Mouse (Mus musculus): ENCODE data around the gene Tada2b. TPM values are rescaled to one million over a fixed set of nuclear protein-coding genes. Genes with fewer than 3 reads are reported as not detected.

Gene Tada2b
- polyA plus RNA-seq, 1 experiment from 2014 or later: 1.9 TPM

- ATAC-seq: no peak
- WGBS: 95% methylated on average over 2 of the region's 2 CpGs
- H3K36me3 ChIP-seq: peaks cover 32% of the 10 kb centered on the region
Measured at GRCm38 (mm10) chr5:36510956-36511355, 26.9 kb upstream of the Tada2b start.

DNA sequence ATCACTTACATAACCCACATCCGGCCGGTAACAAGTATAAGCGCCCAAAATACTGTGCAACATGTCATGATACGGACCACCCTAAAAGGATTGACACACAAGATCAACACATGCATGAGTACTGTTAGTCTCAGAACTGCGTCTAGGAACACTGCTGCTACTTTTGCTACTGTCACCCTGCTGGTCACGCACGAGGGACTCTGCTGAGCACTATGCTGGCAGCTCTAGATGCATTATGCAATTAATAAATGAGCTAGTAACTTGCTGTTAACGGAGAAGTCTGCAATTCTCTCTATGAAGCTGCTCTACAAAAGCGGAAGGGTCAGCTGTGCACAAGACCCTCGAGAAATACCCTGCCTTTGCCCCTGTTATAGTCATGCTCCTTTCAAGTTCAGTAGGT is 24.3 kb upstream of the Tada2b start:
- no peak overlapping the region for H3K27ac ChIP-seq
- H3K36me3 ChIP-seq: peaks cover 46% of the 10 kb centered on the region
- 92% methylated on average over 10 of the region's 10 CpGs for WGBS
- H3K4me3 ChIP-seq (replicated peaks): no peak overlapping the region
- H3K4me1 ChIP-seq (replicated peaks): no peaks in the 10 kb centered on the region
- H3K27me3 ChIP-seq (replicated peaks): no peaks in the 10 kb centered on the region
- no peak overlapping the region for H3K9ac ChIP-seq
- H3K4me2 ChIP-seq (replicated peaks): no peak overlapping the region
- ATAC-seq: no peak
- H3K9me3 ChIP-seq: no peaks in the 10 kb centered on the region

More at GRCm38 (mm10) chr5:36510956-36511355, 26.9 kb upstream of the Tada2b start:
- Histone ChIP-seq H3K27me3 (replicated peaks) (no peaks in the 10 kb centered on the region), H3K4me3 (replicated peaks) (no peak overlapping the region), H3K9me3 (no peaks in the 10 kb centered on the region), H3K9ac (no peak overlapping the region), H3K27ac (no peak overlapping the region), H3K4me1 (replicated peaks) (no peaks in the 10 kb centered on the region), H3K4me2 (replicated peaks) (no peak overlapping the region)

- no peaks in the 10 kb centered on the region for H3K4me1 ChIP-seq (replicated peaks)
- no peak overlapping the region for H3K4me2 ChIP-seq (replicated peaks)
- no peak overlapping the region for H3K4me3 ChIP-seq (replicated peaks)
- H3K27ac ChIP-seq: no peak overlapping the region
- H3K9me3 ChIP-seq: no peaks in the 10 kb centered on the region
- no peak overlapping the region for H3K9ac ChIP-seq
- H3K36me3 ChIP-seq: peaks cover 45% of the 10 kb centered on the region
- WGBS: 68% methylated on average over 5 of the region's 5 CpGs
- no peaks in the 10 kb centered on the region for H3K27me3 ChIP-seq (replicated peaks)
- ATAC-seq: peak; percentile 66
Measured at GRCm38 (mm10) chr5:36505643-36506042, 21.6 kb upstream of the Tada2b start.

DNA sequence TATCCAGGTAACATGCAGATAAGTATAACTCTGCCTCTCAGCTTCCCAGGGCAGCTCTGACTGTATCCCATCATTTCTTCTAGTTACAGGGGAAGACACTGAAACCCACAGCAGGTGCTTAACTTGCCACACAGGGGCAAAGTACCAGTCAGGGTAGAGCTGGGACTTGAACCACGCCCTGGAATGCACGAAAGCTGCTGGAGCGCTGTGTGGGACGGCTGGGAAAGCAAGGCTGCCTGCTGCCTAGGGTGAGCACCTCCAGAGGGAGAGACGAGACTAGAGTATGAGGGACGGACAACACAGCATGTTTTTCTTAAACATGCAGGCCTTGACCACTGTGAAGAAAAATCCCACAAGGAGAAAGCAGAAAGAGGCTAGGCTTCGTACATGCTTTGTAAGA is 21.1 kb upstream of the Tada2b start:
- H3K36me3 ChIP-seq: peaks cover 41% of the 10 kb centered on the region
- H3K27ac ChIP-seq: no peak overlapping the region
- no peak overlapping the region for H3K4me3 ChIP-seq (replicated peaks)
- no peaks in the 10 kb centered on the region for H3K27me3 ChIP-seq (replicated peaks)
- H3K4me1 ChIP-seq (replicated peaks): no peaks in the 10 kb centered on the region
- no peaks in the 10 kb centered on the region for H3K9me3 ChIP-seq
- no peak overlapping the region for H3K4me2 ChIP-seq (replicated peaks)
- no peak overlapping the region for H3K9ac ChIP-seq
- ATAC-seq: peak; percentile 87
- WGBS: 75% methylated on average over 7 of the region's 7 CpGs

DNA sequence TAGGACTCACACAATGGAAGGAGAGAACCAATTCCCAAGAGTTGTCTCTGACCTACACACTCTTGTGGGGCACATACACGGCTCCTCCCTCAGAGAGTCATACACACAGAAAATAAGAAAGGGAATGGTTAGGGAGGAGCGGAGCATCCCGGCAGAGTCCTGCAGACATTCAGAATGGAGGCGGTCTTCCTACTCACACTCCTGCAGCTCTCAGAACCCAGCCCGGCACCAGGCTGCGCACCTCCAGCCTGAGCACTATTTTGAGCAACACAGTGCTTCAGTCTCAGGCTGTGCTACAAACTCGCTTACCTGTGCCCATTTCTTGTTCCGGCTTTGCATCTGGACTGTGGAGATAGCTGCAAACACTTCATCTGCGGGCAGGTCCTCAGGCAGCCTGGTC is 10.6 kb upstream of the Tada2b start:
- ATAC-seq: no peak
- Histone ChIP-seq H3K4me1 (replicated peaks) (no peaks in the 10 kb centered on the region), H3K27ac (no peak overlapping the region), H3K27me3 (replicated peaks) (no peaks in the 10 kb centered on the region), H3K4me2 (replicated peaks) (no peak overlapping the region), H3K4me3 (replicated peaks) (no peak overlapping the region), H3K9me3 (no peaks in the 10 kb centered on the region), H3K9ac (no peak overlapping the region), H3K36me3 (peaks cover 36% of the 10 kb centered on the region)
- WGBS: 94% methylated on average over 9 of the region's 9 CpGs

- Histone ChIP-seq H3K4me3 (replicated peaks) (no peak overlapping the region), H3K27me3 (replicated peaks) (no peaks in the 10 kb centered on the region), H3K9ac (no peak overlapping the region), H3K9me3 (no peaks in the 10 kb centered on the region), H3K27ac (no peak overlapping the region), H3K4me1 (replicated peaks) (no peaks in the 10 kb centered on the region), H3K36me3 (peaks cover 36% of the 10 kb centered on the region), H3K4me2 (replicated peaks) (no peak overlapping the region)
- WGBS: 90% methylated on average over 6 of the region's 6 CpGs
- no peak for ATAC-seq
Measured at GRCm38 (mm10) chr5:36493919-36494318, 9.8 kb upstream of the Tada2b start.

GRCm38 (mm10) chr5:36489225-36489624 is 5.1 kb upstream of the Tada2b start:
- Histone ChIP-seq H3K36me3 (peaks cover 15% of the 10 kb centered on the region; the same call in 1 of the 2 replicates), H3K9me3 (no peaks in the 10 kb centered on the region), H3K9ac (no peak overlapping the region), H3K4me1 (replicated peaks) (peaks cover 6% of the 10 kb centered on the region), H3K27ac (no peak overlapping the region), H3K4me3 (replicated peaks) (no peak overlapping the region), H3K4me2 (replicated peaks) (no peak overlapping the region), H3K27me3 (replicated peaks) (peaks cover 10% of the 10 kb centered on the region; the same call in 1 of the 2 replicates)
- no peak for ATAC-seq
- WGBS: 61% methylated on average over 2 of the region's 2 CpGs

- H3K4me2 ChIP-seq (replicated peaks): peak overlapping the region; percentile 97
- peaks cover 10% of the 10 kb centered on the region; the same call in 1 of the 2 replicates for H3K27me3 ChIP-seq (replicated peaks)
- ATAC-seq: no peak
- no peaks in the 10 kb centered on the region for H3K9me3 ChIP-seq
- 38% methylated on average over 19 of the region's 19 CpGs for WGBS
- H3K4me3 ChIP-seq (replicated peaks): peak overlapping the region; percentile 55
- no peak overlapping the region for H3K27ac ChIP-seq
- H3K4me1 ChIP-seq (replicated peaks): peaks cover 20% of the 10 kb centered on the region
- H3K9ac ChIP-seq: 0 out of 2 replicates have a peak overlapping the region, but pooled peaks have one; percentile 30
- H3K36me3 ChIP-seq: no peaks in the 10 kb centered on the region
Measured at GRCm38 (mm10) chr5:36485306-36485705, 1.2 kb upstream of the Tada2b start.

DNA sequence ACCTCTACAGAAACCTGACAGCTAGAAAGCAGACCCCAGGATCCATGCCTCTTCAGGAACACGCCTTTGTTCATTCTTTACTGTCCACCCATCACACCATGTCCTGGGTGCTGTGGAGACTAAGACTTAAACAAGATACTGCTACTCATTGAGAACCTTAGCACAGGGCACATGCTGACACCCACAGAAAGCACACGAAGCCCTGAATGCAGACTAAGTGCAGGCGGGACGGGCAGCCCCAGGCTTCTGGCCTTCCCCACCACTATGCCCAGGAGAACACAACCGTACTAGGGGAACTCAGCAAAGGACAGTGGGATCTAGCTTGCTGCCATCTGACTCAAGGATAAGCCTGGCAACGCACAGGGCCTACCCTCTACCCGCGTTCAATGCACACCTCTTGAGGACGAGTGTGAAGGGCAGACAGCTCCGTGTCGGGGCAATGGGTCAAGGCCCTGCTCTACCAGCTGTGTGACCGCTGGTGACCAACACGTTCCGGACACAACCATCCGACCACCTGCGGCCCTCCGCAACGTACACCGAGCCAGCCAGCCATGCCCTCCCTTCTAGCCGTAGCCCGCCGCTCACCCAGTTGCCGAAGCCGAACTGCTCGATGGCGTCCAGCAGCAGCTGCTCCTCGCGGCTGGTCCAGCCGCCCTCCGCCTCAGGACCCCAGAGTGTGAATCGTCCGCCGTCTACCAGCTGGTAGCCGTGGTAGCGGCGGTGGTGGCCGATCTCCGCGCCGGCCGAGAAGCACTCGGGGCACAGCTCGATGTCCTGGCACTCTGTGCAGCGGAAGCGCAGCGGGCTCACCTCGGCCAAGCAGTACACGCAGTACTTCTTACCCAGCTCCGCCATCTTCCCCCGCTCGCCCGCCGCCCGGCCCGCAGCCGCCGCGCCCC is 633 bp downstream of the Tada2b start:
- Histone ChIP-seq H3K9me3 (no peaks in the 10 kb centered on the region), H3K27ac (peak overlapping the region; percentile 71)
- ATAC-seq: peak; percentile 68

DNA sequence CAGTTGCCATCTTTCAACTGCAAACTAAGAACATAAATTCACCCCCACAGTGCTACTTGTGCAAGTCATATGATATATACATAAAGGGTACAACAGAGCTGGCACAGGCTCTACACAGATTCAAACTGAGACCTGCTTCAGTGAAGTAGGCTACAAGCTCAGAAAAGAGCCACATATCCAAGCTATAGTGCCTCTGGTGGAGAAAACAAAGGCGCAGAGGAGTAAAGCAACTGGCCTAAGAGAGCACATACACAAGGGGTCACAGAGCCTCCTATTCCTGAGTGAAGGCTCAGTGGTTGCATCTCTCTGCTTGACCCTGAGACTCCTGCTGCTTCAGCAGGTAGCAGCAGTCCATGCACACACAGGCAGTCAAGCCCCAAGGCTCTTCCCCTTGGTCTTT is 3.0 kb downstream of the Tada2b start:
- ATAC-seq: no peak
- Histone ChIP-seq H3K27me3 (replicated peaks) (peaks cover 10% of the 10 kb centered on the region; the same call in 1 of the 2 replicates), H3K9me3 (no peaks in the 10 kb centered on the region), H3K4me3 (replicated peaks) (no peak overlapping the region), H3K4me1 (replicated peaks) (peaks cover 23% of the 10 kb centered on the region), H3K36me3 (0 out of 2 replicates have a peak, but pooled peaks cover 3% of the 10 kb centered on the region), H3K9ac (no peak overlapping the region), H3K4me2 (replicated peaks) (no peak overlapping the region), H3K27ac (no peak overlapping the region)
- 50% methylated on average over 1 of the region's 1 CpGs for WGBS

More for the DNA sequence above, 633 bp downstream of the Tada2b start:
- Histone ChIP-seq H3K4me1 (replicated peaks) (peaks cover 23% of the 10 kb centered on the region), H3K9ac (peak overlapping the region; percentile 91), H3K4me3 (replicated peaks) (peak overlapping the region; percentile 93), H3K36me3 (no peaks in the 10 kb centered on the region), H3K27me3 (replicated peaks) (peaks cover 10% of the 10 kb centered on the region; the same call in 1 of the 2 replicates), H3K4me2 (replicated peaks) (peak overlapping the region; percentile 77)
- WGBS: under 1% methylated on average over 58 of the region's 58 CpGs

- 91% methylated on average over 4 of the region's 4 CpGs for WGBS
- Histone ChIP-seq H3K4me1 (replicated peaks) (peaks cover 23% of the 10 kb centered on the region), H3K4me2 (replicated peaks) (no peak overlapping the region), H3K27ac (no peak overlapping the region), H3K4me3 (replicated peaks) (no peak overlapping the region), H3K36me3 (0 out of 2 replicates have a peak, but pooled peaks cover 4% of the 10 kb centered on the region), H3K27me3 (replicated peaks) (peaks cover 4% of the 10 kb centered on the region; the same call in 1 of the 2 replicates), H3K9me3 (no peaks in the 10 kb centered on the region), H3K9ac (no peak overlapping the region)
- no peak for ATAC-seq
Measured at GRCm38 (mm10) chr5:36480398-36480797, 3.7 kb downstream of the Tada2b start.

- Histone ChIP-seq H3K4me1 (replicated peaks) (peaks cover 20% of the 10 kb centered on the region), H3K4me2 (replicated peaks) (no peak overlapping the region), H3K9me3 (no peaks in the 10 kb centered on the region), H3K4me3 (replicated peaks) (no peak overlapping the region), H3K9ac (no peak overlapping the region), H3K27ac (no peak overlapping the region), H3K36me3 (0 out of 2 replicates have a peak, but pooled peaks cover 7% of the 10 kb centered on the region), H3K27me3 (replicated peaks) (no peaks in the 10 kb centered on the region)
- 67% methylated on average over 2 of the region's 2 CpGs for WGBS
- no peak for ATAC-seq
Measured at GRCm38 (mm10) chr5:36479735-36480134, 4.3 kb downstream of the Tada2b start.
